Mouse (Mus musculus): ENCODE results near the gene Psmb1. TPM values are rescaled to one million over a fixed set of nuclear protein-coding genes. Genes with fewer than 3 reads are reported as not detected.
"Not testable (repeated sequence)": the region's sequence is repeated elsewhere in the genome, so short reads cannot be mapped to it uniquely, and the experiment has no call there.

The Psmb1 gene
- polyA plus RNA-seq, 1 experiment from 2014 or later: 195 TPM

DNA sequence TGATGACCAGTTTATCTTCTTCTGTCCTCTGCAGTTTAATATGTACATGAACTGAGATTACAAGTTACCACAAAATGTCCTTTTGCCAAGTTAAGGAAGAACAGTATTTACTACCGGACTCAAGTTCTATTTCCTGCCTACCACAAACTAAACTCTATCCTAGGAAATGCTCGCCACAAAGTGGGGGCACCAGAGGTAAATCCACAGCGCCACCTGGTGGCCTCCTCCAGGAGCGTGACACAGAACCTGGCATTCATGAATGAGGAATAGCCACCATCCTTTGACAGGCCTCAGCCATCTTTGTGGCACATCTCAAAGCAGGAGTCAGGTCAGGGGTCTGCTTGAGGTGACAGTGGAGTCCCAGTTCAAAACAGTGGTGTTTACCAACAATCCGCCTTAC lies 31.9 kb downstream of the Psmb1 start:
- in situ Hi-C loops (cut with MboI; ENCODE audit: low pct_unique_long_range_greater_than_20kb): loop anchor here (5.0 kb wide), 1 partner anchor 85 kb away; no protein-coding TSS in a partner anchor
- peak; percentile 86 for TF ChIP-seq CTCF (IDR thresholded peaks at IDR 0.05)
- no peaks in the 10 kb centered on the region for H3K27me3 ChIP-seq
- POLR2A ChIA-PET: no interaction called here
- CTCF ChIA-PET: interaction anchor here (0.9 to 2.4 kb wide), 8 partner anchors 10 to 401 kb away, joined by 3 to 12 read pairs (median 4); no protein-coding TSS in a partner anchor
- peak; percentile 20 for DNase-seq (ENCODE audit: low read depth, low spot score)
- ATAC-seq: peak; percentile 78

- ChIA-PET POLR2A (no interaction called here), CTCF (no interaction called here)
- ATAC-seq: peak; percentile 47
- in situ Hi-C loops (cut with MboI; ENCODE audit: low pct_unique_long_range_greater_than_20kb): loop anchor here (5.0 kb wide), 1 partner anchor 40 kb away; no protein-coding TSS in a partner anchor
- H3K27me3 ChIP-seq: no peaks in the 10 kb centered on the region
- TF ChIP-seq CTCF (IDR thresholded peaks at IDR 0.05): no peak
- DNase-seq (ENCODE audit: low read depth, low spot score): no peak
Measured at GRCm38 (mm10) chr17:15461921-15462495, 37.5 kb downstream of the Psmb1 start.

DNA sequence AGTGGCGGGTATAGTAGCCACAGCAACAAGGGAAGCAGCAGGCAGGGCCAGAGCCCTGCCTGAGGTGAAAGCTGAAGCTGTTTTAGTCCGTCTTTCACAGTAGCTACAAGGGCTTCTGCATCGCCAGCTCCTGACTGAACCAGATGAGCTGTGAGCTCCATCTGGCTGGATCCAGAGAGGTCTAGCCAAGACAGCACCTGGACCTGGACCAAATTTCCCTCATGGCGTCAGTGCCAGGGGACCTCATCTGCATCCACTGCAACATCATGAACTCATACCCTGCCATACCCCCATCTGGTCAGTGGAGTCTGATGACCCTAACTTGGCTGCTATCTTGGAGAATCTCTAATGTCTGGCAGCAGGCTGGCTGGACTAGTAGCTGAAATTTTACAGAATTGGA lies 39.8 kb downstream of the Psmb1 start:
- in situ Hi-C loops (cut with MboI; ENCODE audit: low pct_unique_long_range_greater_than_20kb): loop anchor here (5.0 kb wide), 1 partner anchor 37 kb away; no protein-coding TSS in a partner anchor
- ATAC-seq: no peak
- DNase-seq (ENCODE audit: low read depth, low spot score): no peak
- CTCF ChIA-PET: no interaction called here
- TF ChIP-seq CTCF (IDR thresholded peaks at IDR 0.05): no peak
- POLR2A ChIA-PET: no interaction called here
- H3K27me3 ChIP-seq: no peaks in the 10 kb centered on the region

GRCm38 (mm10) chr17:15456595-15456994 lies 43.0 kb downstream of the Psmb1 start:
- TF ChIP-seq CTCF (IDR thresholded peaks at IDR 0.05): no peak
- ChIA-PET CTCF (interaction anchor here (1.3 to 1.5 kb wide), 2 partner anchors 10 to 24 kb away, joined by 4 read pairs; no protein-coding TSS in a partner anchor), POLR2A (interaction anchor here (0.6 kb wide), 1 partner anchor 27 kb away, joined by 7 read pairs; no protein-coding TSS in a partner anchor)
- no peaks in the 10 kb centered on the region for H3K27me3 ChIP-seq
- no peak for DNase-seq (ENCODE audit: low read depth, low spot score)
- no peak for ATAC-seq
- in situ Hi-C loops (cut with MboI; ENCODE audit: low pct_unique_long_range_greater_than_20kb): no loop called here

GRCm38 (mm10) chr17:15455203-15455602 lies 44.3 kb downstream of the Psmb1 start:
- ChIA-PET CTCF (interaction anchor here (0.9 to 2.1 kb wide), 3 partner anchors 10 to 15 kb away, joined by 4 to 7 read pairs (median 5); no protein-coding TSS in a partner anchor), POLR2A (interaction anchor here (0.9 kb wide), 1 partner anchor 67 kb away, joined by 5 read pairs; no protein-coding TSS in a partner anchor)

GRCm38 (mm10) chr17:15449606-15450005 lies 49.9 kb downstream of the Psmb1 start:
- DNase-seq (ENCODE audit: low read depth, low spot score) (no peak), ATAC-seq (no peak)
- H3K27me3 ChIP-seq: peaks cover 4% of the 10 kb centered on the region
- POLR2A ChIA-PET: no interaction called here
- in situ Hi-C loops (cut with MboI; ENCODE audit: low pct_unique_long_range_greater_than_20kb): no loop called here
- CTCF ChIA-PET: no interaction called here
- TF ChIP-seq CTCF (IDR thresholded peaks at IDR 0.05): no peak

More at GRCm38 (mm10) chr17:15455203-15455602, 44.3 kb downstream of the Psmb1 start:
- in situ Hi-C loops (cut with MboI; ENCODE audit: low pct_unique_long_range_greater_than_20kb): no loop called here
- DNase-seq (ENCODE audit: low read depth, low spot score): no peak
- no peak for TF ChIP-seq CTCF (IDR thresholded peaks at IDR 0.05)
- peaks cover 4% of the 10 kb centered on the region for H3K27me3 ChIP-seq
- ATAC-seq: no peak

- DNase-seq (ENCODE audit: low read depth, low spot score); H3K27me3 ChIP-seq; CTCF ChIA-PET; ATAC-seq; POLR2A ChIA-PET; in situ Hi-C loops (cut with MboI; ENCODE audit: low pct_unique_long_range_greater_than_20kb): not testable (repeated sequence)
Measured at GRCm38 (mm10) chr17:15449144-15449543, 50.4 kb downstream of the Psmb1 start.

GRCm38 (mm10) chr17:15447831-15448230 lies 51.7 kb downstream of the Psmb1 start:
- ChIA-PET POLR2A (no interaction called here), CTCF (no interaction called here)
- DNase-seq (ENCODE audit: low read depth, low spot score) (no peak), ATAC-seq (no peak)
- no peak for TF ChIP-seq CTCF (IDR thresholded peaks at IDR 0.05)
- in situ Hi-C loops (cut with MboI; ENCODE audit: low pct_unique_long_range_greater_than_20kb): no loop called here
- H3K27me3 ChIP-seq: peaks cover 4% of the 10 kb centered on the region

DNA sequence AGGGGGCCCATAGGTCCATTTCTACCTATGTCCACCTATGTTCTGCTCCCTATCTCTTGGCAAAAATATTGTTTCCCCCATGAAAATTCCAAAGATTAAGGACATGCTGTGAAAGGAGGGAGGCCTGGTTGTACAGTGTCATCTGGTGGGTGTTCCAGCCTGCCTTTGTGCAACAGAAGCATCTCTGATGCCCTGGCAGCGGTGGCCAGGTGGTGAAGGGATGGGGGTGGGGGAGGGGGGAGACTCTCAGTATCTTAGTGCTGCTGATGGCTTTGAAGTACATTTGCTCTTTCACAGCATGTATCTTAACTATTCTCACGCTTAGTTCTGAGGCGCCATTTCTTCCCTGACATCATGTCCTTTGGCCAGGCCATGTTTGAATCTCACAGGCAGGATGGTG lies 54.1 kb downstream of the Psmb1 start:
- ATAC-seq (no peak), DNase-seq (ENCODE audit: low read depth, low spot score) (no peak)
- TF ChIP-seq CTCF (IDR thresholded peaks at IDR 0.05): no peak
- H3K27me3 ChIP-seq: no peaks in the 10 kb centered on the region
- CTCF ChIA-PET: interaction anchor here (1.7 kb wide), 1 partner anchor 10 kb away, joined by 7 read pairs; no protein-coding TSS in a partner anchor
- in situ Hi-C loops (cut with MboI; ENCODE audit: low pct_unique_long_range_greater_than_20kb): no loop called here
- POLR2A ChIA-PET: no interaction called here

- H3K27me3 ChIP-seq: no peaks in the 10 kb centered on the region
- DNase-seq (ENCODE audit: low read depth, low spot score) (no peak), ATAC-seq (no peak)
- ChIA-PET POLR2A (no interaction called here), CTCF (interaction anchor here (1.1 kb wide), 1 partner anchor 15 kb away, joined by 5 read pairs; no protein-coding TSS in a partner anchor)
- in situ Hi-C loops (cut with MboI; ENCODE audit: low pct_unique_long_range_greater_than_20kb): no loop called here
- no peak for TF ChIP-seq CTCF (IDR thresholded peaks at IDR 0.05)
Measured at GRCm38 (mm10) chr17:15440463-15441121, 59.0 kb downstream of the Psmb1 start.

GRCm38 (mm10) chr17:15440067-15440462 lies 59.5 kb downstream of the Psmb1 start:
- POLR2A ChIA-PET: no interaction called here
- ATAC-seq (no peak), DNase-seq (ENCODE audit: low read depth, low spot score) (no peak)
- no peak for TF ChIP-seq CTCF (IDR thresholded peaks at IDR 0.05)
- in situ Hi-C loops (cut with MboI; ENCODE audit: low pct_unique_long_range_greater_than_20kb): no loop called here
- H3K27me3 ChIP-seq: no peaks in the 10 kb centered on the region
- CTCF ChIA-PET: interaction anchor here (1.1 to 1.2 kb wide), 2 partner anchors 11 to 15 kb away, joined by 3 to 5 read pairs; no protein-coding TSS in a partner anchor
